Mouse (Mus musculus): ENCODE results near the gene Pdzd2.

- TF ChIP-seq POLR2A (IDR thresholded peaks at IDR 0.05; ENCODE audit: extremely low read depth, insufficient read depth, low read length) (no peak), CTCF (IDR thresholded peaks at IDR 0.05; ENCODE audit: extremely low read depth, insufficient read depth, low read length) (no peak)
Measured at GRCm38 (mm10) chr15:12432879-12433278, 306.8 kb downstream of the Pdzd2 start.
